Mouse (Mus musculus) right cerebral cortex, adult 18-20 months (tissue): ENCODE measurements around the gene Scamp1.
A peak's percentile ranks its signal among the peaks of the same experiment; 100 is the strongest.

Experiments
- DNase-seq: peaks from one replicate; pipeline ENCODE4 v3.0.0; 2022; ENCODE audit warnings: mixed read lengths

Scamp1 gene

GRCm38 (mm10) chr13:94212179-94212578 is 73.5 kb downstream of the Scamp1 start:
- DNase-seq = no peak

DNA sequence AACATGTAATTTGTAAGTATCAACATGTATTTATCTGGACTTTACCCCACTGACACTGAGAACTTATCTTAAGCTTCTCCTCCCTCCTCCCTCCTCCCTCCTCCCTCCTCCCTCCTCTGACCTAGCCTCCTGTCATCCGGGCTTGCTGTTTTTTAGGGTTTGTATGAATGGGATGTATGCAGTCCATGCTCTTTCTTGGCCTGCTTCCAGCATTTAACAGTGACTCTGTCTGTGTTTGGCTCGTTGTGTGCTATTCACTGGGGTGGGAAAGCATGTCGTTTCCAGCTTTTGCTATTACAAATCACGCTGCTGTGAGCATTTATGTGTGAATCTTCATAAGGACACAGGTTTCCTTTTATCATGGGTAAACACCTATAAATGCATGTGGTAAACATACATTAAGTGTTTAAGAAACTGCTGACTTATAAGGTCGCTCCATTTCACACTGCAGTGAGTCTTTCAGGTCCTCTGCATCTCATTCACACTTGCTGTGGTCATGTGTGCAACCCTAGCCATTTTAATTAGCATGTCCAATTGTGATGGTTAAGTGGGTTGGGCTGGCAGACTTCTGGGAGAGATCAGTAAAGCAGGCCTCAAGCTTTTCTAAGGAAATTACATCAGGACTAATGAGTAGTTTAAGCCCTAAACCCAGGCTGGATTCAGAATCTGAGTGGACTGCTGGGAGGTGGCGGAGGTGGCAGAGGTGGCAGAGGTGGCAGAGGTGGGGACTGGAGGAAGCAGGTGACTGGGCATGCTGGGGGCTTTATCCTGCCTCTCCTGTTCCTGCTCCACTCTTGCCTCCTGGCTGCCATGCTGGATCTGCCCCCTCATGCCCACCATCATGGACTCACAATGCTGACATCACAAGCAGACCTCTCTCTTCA is 74.2 kb downstream of the Scamp1 start:
- DNase-seq = no peak

- no peak for DNase-seq
Observed at GRCm38 (mm10) chr13:94208892-94209291, 76.8 kb downstream of the Scamp1 start.

DNA sequence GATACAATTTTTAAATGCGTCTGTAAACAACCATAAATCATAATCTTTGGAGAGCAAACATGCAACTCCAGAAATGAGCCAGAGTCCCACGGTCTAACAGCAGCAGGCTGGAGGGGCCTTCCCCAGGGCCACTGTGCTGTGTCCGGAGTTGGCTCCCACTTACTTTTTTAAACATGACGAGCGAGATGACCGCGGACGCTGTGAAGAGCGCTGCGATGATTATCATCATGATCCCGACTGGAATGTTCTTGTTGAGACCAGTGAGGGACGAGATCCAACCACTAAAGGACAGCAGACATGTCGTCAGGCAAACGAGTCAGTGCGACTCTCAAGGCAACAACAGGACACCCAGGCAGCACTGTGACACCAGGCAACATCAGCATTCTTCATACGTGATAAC is 77.7 kb downstream of the Scamp1 start:
- no peak for DNase-seq

DNA sequence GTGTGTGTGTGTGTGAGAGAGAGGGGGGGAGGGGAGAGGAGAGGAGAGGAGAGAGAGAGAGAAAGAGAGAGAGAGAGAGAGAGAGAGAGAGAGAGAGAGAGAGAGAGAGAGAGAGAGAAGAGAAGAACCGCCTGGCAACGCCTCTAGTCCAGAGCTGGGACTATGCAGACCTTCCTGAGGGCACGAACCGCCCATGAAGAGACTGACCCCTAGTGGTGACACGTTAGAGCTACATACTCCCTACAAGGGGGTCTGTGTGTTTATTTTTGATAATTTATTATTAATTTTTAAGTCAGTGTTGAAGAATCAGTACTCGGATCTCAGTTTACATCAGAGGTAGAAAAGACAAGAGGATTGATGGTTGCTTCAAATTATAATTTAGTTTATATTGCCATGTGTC is 80.4 kb downstream of the Scamp1 start:
- peak; percentile 37 for DNase-seq

- DNase-seq = no peak
Observed at GRCm38 (mm10) chr13:94199829-94200228, 85.8 kb downstream of the Scamp1 start.

DNA sequence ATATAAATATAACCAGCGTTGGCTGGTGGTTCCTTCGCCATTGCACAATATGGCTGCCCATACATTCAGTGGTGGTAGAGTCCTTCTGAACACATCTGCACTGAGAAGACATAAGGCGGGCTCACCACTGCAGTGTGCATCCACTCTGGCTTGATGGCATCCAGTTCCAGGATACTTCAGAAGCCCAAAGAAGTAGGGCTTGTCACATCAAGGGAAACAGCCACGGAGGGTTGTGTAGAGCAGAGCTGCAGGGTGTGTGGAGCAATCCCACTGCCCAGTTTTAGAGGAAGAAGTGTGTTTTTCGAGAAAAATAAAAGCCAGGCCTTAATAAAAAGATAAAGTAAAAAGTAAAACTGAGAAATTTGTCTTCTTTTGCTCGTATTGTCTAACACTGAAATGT is 87.0 kb downstream of the Scamp1 start:
- DNase-seq = no peak

DNA sequence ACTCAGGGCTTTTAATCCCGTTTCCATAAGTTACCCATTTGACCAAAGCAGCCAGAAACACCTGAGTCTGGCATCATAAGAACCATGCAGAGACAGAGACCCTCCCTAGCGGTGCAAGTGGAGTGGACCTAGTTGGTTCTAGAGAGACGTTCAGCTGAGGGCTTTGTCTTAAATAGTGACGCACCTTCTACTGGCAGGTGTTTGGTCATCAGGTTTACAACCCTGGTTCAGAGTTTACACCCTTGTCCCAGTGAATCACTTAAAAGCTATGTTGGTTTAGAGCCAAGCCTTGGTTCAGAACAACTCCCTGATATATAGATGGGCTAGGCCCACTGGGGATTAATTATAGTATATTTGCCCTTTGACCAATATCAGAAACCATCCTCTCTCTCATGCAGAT is 92.4 kb downstream of the Scamp1 start:
- no peak for DNase-seq

DNA sequence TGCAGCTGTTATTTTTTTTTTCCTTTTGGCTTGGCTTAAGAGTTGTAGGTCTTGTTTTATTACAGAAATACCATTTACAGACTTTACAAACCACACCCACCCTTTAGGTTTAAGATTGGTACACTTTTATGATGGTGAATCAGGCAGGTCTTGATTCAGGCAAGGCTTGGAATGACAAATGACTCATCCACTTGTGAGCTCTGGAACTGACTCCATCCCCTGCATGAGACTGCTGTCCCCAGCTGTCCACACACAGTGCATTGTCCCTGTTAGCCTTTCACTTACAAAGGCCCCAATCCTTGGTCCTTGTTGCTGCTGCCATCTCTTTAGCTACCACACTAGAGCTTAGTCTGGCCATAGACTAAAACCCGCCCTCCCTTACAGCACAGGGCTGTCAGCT is 95.3 kb downstream of the Scamp1 start:
- DNase-seq = no peak

DNA sequence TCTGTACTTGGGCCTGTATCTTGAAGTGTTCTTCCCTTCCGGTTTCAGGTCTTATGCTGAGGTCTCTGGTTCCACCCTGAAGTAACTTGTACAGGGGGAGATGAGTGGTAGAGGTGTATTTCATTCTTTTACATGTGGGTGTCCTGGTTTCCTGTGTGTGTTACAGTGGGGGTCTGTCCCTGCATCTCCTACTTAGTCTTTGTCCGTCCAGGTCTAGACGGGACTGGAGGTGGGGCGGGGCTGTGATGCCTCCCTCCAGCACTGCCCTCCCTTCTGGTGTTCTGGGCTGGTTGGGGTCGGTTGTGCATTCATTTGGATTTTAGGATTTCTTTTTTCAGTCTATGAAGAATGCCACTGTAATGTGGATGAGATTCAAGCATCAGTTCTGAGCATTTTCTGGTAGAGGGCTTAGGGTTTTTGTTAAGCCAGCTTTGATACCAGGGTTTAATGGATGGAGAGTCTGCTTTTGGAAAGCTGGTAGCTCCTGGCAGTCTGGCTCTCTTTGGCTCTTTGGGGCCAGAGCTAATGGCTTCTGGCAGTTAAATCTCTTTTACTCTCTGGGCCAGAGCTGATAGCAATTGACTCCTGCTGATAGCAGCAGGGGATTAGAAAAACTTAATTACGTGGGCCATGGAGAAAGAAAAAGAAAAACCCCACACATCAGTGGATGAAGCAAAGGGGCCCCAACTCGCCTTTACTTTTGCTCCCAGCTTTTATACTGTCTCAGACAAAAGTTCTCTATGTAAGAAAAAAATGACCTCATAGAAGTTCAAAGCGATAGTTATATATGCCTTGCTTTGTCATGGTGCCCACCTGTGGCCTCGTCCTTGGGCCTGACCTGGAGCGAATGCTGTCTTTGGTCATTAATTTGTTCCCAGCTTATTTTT is 97.2 kb downstream of the Scamp1 start:
- no peak for DNase-seq

DNA sequence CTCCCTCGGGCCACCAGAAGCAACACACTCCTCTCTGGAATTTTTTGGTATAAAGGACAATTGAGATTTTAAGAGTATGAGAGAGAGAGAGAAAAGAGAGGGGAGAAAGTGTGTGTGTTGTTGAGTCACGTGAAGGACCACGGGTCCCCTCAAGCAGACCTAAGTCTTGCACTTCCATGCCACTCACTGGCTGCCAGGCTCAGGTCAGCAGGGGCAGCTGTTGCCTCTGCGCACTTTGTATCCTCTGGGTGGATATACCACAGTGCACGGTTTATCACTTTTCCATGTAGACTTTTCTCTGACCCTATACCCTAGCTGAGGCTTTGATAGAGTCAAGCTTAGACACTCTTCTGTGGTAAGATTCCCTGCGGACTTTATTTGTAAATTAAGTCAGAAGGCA is 100.0 kb downstream of the Scamp1 start:
- no peak for DNase-seq

GRCm38 (mm10) chr13:94184726-94185456 is 100.8 kb downstream of the Scamp1 start:
- DNase-seq = no peak

- no peak for DNase-seq
Observed at GRCm38 (mm10) chr13:94183372-94184021, 102.2 kb downstream of the Scamp1 start.

- no peak for DNase-seq
Observed at GRCm38 (mm10) chr13:94182026-94182425, 103.6 kb downstream of the Scamp1 start.

DNA sequence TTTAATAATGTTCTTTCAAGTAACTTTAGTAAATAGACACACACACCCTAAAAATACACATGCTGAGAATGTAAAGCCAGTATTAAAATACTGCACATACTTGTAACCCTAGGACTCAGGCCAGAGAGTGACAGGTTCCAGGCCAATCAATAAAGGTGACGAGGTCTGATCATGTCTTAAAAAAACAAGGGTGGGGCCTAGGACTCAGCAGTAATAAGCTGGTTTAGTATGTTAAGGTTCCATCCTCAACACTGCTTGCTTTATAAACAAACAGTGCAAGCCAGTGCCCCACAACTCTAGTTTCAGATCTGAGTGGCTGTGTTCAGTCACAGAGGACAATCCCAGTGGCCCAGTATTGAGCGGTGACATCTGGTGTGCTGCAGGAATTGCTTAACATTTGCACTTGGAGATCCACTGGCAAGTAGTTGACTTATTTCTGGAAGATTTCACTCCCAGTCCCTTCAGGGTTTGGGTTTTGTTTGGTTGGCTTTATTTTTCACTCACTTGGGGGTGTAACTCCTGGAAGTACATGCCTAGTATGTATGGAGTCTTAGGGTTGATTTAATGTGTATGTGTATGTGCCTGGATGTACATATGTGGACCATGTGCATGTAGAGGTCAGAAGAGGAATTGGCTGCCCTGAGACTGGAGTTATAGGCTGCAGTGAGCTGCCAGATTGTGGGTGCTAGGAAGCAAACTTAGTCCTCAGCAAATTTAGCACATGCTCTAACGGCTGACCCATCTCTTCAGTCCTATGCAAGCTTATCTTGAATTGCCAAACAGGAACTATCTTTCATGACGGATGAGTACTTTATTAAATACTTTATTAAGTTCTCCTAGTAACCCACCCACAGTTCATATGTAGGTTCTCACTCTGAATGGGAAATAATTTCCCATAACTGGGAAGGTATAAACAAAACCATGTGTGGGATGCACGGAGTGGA is 104.9 kb downstream of the Scamp1 start:
- DNase-seq = no peak

DNA sequence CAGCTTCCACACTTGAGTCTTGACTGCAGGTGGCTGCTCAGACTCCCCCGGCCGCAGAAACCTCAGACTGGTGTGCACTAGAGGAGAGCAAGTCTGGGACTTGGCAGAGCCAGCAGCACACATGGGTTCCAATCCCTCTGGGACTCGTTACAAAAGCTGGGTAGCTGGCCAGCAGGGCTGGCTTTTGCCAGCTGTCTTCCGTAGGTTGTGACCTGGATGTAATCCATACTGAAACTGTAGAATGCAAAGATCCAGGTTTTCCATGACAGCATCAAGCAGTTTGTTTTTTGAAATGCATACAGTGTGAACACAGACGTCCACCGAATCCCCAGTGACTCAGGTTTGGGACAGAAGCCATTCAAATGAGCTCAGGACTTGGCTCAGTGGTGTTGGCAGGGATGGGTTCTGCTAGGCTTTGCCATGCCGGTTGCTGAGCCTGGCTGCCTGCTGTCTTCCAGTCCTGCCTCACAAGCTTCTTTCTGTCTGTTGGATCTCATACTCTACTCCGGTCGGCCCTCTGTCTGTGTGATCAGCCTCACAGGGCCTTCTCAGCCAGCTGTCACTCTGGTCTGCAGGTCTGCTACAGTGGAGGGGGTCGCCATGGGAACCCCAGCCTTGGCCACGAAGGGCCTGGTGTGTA is 107.1 kb downstream of the Scamp1 start:
- peak; percentile 82 for DNase-seq

- DNase-seq = no peak
Observed at GRCm38 (mm10) chr13:94177148-94177547, 108.5 kb downstream of the Scamp1 start.

GRCm38 (mm10) chr13:94175379-94176050 is 110.1 kb downstream of the Scamp1 start:
- no peak for DNase-seq

DNA sequence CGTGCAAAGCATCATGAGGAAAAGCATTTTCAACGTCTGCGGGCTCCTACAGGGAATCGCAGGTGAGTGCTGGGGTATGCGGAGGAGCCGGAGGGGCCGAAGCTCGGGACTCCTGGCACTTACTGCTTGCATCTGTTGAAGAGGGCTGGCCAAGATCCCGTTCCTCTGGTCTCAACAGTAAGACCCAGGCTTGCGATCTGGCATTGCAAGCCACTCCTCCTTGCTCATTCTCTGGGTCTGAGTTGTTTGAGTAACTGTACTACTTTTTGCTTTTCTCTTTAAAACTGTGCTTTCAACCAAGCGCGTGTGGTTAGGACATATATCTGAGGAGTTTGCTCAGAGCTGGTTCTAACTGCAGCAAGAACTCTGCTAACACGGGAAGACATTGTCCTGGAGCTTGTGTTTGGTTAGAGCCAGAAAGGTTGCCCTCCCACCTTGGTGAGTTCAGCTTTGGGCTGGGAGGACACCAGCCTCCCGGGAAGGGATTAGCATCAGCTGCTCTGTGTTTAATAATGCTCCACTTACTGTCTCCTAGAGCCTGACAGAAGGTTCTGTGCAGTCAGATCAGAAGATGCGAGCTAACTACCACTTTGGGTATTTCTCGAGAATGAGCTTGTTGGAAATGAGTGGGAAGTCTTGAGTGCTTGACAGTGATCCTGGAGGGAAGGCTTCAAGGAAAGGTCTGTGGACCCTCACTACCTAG is 110.9 kb downstream of the Scamp1 start:
- no peak for DNase-seq
